Mouse (Mus musculus) T-helper 17 cell (primary cell): Measurements from ENCODE around the gene Ric8b.

Source experiments
- in situ Hi-C, 2 experiments: fragments of 300-600 bp; cut with MboI, MseI; formaldehyde crosslinking; loops; 1 replicate in 1 of 2; 2 replicates in 1 of 2; pipeline ENCODE4 v1.15.1; 2025; ENCODE audit warnings: high pct_unique_total_duplicates in 2 of 2

The Ric8b gene

DNA sequence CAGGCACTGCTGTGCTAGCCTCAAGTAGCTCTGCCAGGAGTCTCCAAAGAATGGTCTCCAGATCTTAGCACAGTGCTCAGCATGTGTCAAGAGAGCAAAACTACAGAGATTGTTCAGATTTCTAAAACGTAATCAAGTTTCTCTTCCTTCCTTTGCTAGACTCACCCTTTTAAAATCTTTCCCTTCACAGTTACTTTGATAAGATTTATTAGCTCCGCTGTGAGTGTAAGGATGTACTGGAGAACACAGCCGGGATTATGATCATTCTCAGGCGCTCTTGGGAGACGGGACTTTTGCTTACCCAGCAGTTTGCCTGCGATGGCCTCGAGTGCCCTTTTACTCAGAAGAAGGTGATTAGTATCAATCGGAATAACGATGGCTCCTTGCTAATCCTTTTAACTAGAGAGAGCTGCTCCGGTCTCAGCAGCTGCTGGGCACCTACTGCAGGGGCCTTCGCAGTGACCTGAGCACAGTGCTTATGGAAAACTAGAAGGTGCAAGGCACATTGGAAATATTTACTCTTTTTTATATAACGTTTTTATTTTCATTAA lies 43.0 kb downstream of the Ric8b start:
- in situ Hi-C loops = no loop called here

DNA sequence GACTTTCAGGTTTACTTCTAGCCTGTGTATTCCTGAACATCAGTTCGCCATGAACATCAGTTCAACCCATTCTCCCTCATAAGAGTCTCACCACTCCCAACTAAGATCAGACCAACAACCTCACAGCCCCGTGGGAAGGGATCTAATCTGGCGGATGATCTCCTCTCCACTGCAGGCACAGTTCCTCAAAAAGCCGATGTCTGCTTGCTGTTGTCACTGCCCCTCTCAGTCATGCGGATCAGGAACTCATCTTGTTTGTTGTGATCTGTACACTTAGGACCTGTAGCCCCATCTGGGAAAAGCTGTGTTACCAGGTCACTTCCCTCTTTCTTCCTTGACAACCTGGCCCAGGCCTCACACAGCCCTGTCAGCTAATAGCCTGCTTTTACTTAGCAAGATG lies 45.7 kb downstream of the Ric8b start:
- in situ Hi-C loops = no loop called here

DNA sequence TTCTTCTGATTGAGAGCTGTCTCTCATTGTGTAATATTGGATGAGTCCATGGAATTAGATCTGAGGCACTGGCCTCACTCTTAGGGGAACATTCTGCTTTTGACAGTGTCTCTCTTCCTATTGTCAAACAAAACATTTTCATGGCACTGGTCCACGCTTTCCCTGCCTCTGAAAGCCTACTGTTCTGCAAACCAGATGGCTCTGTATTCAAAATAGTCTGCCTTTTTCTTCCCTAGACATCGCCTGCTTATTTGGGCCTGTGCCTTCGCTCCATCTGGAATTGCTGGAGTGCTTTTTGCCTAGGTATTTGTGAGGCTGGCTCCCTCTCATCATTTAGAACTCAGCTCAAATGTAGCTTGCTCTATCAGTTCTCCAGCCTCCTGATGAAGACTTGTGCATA lies 46.3 kb downstream of the Ric8b start:
- in situ Hi-C loops = no loop called here

DNA sequence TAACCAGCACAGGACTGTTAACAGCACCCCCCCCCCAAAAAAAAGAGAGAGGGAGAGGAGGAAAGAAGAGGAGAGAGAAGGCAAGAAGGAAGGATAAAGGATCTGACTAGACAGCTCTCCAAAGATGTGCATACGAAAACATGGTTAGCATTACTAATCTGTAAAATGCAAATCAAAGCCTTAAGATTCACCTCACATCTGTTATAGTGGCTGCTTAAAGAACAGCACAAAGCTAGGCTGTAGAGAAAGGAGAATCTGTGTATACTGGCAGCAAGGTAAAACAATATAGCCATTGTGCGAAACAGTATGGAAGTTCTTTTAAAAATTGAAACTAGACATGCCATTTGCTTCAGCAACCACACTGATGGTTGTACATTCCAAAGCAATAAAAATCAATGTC lies 49.1 kb downstream of the Ric8b start:
- in situ Hi-C loops = no loop called here

DNA sequence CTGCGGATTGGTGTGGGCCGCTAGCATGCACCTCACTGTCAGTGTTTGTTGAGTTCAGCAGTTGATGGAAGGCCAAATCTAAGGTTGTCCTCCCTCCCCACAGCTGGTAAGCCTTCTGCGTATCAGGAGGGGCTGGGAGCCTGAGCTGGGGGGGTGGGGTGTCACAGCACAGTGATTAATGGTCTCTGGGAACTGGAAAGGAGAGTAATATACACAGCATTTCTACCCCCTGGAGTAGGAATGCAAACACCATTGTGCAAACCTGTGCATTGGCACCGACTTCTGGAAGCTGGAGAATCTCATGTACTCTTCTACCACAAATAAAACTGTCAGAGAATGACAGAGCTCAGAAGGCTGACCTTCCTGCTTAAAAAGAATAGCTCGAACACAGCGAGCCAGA lies 50.2 kb downstream of the Ric8b start:
- in situ Hi-C loops = no loop called here

DNA sequence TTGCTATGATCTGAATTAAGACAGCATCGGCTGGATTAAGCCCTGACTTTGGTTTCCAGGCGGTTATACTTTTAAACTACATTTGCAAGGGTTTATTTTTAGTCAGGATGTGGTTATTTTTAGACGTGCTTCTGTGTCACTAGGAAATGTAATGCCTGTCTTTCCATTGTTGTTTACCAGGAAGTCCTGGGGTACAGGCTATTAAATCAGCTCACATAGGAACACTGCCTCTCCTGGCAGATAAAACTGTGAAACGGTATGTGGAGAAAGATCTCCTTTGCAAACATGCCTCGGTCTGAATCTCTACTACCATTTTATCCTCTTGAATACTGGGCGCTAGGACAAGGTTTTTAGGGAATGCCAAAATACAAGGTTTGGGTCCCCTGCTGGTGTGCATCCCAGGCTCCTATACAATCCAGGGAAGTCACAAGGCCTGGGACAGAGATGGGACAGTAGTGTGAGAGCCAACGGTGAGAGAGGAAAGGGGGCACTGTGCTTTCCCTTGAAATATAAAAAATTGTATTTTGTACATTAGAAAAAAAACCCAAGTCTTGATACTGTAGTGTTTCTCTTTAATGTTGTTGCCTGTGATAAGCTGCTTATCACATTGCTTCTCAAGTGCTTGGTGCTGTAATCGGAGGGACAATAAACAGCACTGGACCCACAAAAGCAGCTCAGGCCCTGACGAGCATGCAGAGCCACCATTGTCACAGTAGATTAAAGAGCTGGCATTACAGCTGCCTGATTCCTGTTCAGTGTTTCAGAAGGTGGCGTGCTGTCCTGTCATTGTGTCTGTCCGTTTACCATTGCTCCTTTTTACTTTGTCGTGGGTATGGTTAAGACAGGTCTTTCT lies 51.7 kb downstream of the Ric8b start:
- in situ Hi-C loops = no loop called here

DNA sequence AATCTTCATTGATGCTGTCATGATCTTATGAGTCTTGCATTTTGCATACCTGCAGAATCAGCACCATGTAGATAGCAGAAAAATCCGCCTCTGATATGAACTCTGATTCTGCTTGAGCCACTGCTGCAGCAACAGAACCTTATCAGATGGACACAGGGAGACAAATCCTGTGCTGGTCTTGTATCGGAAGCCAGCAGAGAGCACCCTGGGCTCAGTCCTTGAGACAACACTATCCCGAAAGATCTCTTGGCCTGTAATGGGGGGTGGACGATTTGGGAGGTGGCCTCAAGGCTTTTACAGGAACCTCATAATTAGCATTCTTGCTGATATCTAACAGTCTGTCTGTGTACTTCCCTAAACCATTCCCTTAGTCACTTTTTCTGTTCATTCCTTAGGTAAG lies 57.8 kb downstream of the Ric8b start:
- in situ Hi-C loops = no loop called here

DNA sequence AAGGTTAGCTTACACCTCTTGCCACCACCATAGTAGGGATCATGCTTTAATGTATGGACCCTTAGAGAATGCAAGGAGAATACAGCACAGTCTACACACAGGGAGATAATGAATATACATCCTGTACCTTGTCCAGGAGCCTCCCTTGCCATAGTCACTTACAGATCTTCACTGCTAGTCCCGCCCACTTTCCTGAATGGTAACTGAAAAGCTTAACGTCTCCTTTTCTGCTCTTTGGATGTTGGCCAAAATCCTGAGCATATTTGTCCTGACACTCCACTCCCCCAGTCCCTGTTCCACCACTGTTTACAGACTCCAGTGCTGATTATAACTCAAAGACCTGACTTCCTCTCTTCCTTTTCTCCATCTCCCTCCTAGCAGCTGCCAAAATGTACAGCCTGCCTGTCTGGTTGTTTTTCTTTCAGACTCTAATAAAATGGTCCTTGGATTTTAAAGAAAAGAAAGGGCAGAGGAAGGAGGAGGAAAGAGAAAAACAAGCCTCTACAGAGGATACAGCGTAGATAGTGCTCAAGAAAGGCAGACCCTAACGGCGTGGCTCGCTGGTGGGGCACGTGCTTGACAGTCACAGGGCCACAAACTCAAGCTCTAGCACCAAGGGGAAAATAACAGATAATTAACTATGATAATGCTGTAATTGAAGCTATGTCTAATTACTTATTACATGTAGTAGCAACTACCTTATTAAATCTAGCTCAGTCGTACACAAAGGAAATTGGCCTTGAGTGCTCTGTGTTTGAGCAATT lies 59.4 kb downstream of the Ric8b start:
- in situ Hi-C loops = no loop called here

DNA sequence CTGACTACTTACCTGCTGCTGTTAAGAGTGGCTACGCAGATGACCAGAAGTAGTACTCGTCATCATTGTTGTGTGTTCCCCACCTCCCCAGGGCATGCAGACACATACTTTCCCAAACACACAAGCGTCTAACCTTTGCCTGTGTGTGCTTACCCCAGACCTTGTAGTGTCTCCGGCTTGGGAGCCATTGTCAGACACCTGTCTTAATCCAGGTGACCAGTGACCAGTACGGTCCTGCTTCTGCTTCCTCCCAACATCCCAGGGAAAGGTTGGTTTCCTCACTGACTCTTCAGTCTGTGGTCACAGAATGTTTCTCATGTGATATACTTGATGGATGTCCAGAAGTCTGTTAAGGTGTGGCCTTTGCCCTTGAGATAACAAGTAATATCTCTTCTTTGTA lies 62.9 kb downstream of the Ric8b start:
- in situ Hi-C loops = no loop called here

DNA sequence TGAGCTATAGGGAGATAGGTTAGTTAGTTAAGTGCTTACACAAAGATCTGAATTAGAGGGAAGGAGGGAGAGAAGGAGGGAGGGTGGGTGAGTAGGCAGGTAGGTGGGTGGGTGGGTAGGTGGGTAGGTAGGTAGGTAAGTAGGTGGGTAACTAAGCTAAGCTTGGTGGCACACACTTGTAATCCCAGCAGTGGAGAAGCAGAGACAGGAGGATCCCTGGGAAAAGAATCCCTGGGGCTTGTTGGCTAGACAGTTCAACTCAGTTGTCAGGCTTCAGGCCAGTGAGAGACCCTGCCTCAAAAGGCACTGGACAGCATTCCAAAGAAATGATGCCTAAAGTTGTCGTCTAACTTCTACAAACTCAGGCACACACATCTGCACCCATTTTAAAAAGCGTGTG lies 64.0 kb downstream of the Ric8b start:
- in situ Hi-C loops = no loop called here

DNA sequence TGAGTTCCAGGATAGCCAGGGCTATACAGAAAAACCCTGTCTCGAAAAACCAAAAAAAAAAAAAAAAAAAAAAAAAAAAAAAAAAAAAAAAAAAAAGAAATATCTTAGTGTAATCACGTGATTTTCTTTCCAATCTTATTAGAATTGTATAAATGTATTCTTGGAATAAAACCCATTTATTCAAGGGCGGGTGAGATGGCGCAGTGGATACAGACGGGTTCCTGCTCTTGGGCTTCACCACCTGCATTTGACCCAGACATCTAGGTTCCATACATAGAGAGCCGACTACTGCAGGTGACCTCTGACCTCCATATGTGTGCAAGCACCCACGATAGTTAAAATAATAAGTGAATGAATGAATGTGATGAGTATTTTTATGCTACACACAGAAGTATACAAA lies 65.3 kb downstream of the Ric8b start:
- in situ Hi-C loops = no loop called here

DNA sequence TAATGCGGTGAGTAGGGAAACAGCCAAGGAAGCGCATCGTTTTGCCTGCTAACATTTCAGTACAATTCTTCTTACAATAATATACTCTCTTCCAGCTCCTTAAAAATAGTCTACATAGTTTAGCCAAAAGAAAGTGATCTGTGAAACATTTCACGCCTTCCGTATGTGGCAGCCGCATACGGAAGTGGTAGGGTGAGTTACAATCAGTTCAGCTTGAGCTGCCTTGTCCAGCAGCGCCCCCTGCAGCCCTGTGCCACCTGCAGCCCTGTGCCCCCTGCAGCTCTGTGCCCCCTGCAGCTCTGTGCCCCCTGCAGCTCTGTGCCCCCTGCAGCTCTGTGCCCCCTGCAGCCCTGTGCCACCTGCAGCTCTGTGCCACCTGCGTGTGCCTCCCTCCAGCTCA lies 68.5 kb downstream of the Ric8b start:
- in situ Hi-C loops = no loop called here

DNA sequence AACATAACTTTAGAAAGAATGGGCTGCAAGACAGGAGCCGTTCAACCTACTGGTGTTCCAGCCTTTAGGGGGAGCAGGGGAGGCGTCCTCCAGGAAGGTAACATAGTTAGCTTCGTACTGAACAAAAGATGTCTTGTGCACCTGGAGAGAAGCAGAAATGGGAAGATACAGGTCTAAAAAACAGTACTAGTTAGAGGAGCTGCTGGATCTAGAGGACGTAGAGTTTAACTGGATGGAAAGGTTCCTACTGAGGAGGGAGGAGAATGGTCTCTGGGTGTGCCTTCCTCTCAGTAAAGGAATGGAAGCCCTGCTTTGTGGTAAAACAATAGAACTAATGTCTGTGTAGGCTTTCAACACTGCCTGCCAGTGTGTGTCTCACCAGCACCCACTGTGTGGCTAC lies 70.2 kb downstream of the Ric8b start:
- in situ Hi-C loops = no loop called here

DNA sequence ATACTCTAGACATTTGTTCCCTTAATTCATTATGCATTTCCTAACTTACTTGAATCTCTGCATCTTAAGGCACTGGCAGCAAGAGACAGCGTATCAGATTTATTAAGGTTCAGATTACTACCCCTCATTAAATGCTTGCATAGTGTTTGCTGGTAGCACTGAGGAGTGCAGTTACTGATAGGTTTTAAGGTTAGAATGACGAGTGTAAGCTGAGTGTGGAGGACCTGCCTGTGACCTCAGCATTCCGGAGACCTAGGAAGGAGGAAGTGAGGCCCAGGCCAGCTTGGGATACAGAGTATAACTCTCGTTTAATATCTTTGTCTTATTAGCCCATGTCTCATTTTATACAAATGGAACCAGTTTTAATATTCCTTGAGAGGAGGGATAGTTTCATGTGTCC lies 71.2 kb downstream of the Ric8b start:
- in situ Hi-C loops = no loop called here

DNA sequence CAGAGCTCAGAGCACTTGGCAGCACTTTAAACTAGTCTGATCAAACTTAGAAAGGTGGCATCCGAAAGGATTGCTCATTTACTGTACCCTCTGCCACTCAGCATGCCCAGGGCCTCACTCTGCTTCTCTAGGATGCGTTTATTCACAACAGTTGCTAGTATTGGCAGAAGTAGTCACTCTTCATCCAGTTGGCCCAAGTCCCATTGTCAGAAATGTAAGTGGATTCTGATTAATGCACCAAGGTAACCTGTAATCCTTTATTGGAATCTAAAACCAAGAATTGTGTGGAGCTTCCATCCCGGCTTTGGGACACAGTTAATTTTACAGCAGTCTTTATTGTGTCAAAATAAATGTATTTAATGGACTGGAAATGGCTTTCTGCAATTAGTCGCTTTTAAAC lies 76.9 kb downstream of the Ric8b start:
- in situ Hi-C loops = no loop called here

DNA sequence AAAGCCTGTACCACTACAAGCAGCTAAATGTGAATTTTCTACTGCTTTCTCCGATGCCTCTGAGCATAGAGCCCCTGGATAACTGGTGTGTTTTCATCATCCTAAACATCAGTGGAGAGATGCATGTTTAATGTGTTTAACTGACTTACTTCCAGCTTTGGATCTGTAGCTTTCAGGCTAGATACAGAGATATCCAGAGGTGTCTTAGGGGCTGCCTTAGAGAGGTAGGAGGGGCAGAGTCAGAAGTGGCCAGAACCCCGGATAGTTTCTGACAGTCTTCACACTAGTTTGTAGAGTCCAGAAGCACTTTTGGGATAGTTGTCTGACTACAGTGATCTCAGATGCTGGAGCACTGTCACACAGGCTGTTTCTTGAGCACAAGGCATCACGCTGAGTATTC lies 77.6 kb downstream of the Ric8b start:
- in situ Hi-C loops = no loop called here

DNA sequence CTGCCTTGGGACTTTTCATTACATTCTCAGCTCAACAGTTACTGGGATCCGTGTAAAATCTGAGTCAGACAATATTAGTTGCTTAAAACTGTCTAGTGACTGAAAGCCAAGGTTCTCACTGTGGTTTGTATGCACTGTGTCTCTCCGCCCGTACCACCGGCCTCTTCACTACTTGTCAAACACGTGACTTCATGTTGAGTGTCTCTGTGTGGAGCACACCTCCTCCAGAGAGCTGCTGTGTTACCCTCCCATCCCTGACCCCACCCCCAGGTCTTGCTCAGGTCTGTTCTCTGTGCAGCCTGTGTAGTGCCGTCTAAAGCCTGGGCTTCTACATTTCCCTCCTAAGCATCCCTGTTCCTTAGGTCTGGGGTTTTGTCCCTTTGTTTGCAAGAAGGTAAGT lies 79.0 kb downstream of the Ric8b start:
- in situ Hi-C loops = no loop called here

DNA sequence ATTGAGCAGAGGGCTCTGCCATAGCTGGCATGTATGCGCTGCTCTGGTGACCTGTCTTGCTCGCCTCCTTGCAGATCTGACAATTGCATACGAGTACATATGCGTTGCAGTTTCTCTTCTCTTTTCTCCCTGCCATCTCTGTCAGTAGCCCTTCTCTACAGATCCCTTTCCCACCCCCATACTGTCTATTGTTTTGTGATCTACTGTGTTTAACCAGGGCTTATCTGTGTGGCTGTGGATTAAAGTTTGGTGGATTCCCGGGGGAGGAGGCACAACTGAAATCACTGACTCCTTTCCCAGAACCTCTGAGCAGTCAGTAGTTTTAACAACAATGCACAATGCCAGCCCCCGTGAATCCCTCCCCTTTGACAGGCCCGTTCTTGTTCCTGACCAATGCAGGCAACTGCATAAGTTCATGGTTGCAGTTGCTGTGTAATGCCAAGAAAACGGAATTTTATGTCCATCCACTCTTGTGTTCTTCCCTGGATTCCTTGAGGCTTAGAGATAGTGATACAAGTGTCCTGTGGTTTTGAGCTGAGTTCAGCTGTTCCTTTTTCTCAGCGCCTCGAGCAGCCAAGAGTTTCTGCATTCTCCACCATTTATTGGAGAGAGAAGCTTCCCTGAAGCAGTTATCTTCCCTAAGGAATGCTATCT lies 80.3 kb downstream of the Ric8b start:
- in situ Hi-C loops = no loop called here

DNA sequence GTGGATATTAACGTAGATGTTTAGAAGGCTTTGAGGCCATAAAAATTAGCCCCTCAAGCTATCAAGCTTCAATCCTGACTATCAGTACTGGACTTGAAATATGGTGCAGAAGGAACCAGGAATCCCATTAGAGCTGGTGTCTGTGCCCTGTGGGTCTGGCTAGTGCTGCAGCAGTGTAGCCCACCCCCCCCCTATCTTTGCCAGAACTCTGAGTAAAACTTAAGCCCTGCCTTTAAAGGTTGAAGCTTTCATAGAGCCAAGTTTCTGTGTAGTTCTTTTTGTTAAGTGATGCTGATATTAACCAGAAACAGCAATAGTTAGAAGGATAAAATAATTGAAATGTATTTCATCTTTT lies 80.8 kb downstream of the Ric8b start:
- in situ Hi-C loops = no loop called here

DNA sequence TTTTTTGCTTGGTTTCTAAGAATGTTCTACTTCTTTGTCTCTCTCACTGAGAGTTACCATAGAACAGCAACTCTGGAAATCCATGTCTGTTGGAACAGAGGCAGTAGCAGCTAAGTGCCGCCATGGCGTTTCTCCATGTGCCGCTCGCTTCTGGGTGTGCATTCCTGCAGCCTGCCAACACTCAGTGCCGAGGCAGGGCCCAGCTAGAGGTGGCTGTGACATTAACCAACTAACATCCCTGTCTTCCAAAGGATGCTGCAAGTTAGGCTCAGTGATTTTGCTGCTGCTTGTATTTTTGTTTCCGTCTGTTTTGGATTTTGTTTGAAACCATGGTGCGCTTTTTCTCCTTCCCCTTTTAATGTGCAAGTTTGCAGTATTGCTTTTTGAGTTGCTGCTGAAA lies 84.5 kb downstream of the Ric8b start:
- in situ Hi-C loops = no loop called here

DNA sequence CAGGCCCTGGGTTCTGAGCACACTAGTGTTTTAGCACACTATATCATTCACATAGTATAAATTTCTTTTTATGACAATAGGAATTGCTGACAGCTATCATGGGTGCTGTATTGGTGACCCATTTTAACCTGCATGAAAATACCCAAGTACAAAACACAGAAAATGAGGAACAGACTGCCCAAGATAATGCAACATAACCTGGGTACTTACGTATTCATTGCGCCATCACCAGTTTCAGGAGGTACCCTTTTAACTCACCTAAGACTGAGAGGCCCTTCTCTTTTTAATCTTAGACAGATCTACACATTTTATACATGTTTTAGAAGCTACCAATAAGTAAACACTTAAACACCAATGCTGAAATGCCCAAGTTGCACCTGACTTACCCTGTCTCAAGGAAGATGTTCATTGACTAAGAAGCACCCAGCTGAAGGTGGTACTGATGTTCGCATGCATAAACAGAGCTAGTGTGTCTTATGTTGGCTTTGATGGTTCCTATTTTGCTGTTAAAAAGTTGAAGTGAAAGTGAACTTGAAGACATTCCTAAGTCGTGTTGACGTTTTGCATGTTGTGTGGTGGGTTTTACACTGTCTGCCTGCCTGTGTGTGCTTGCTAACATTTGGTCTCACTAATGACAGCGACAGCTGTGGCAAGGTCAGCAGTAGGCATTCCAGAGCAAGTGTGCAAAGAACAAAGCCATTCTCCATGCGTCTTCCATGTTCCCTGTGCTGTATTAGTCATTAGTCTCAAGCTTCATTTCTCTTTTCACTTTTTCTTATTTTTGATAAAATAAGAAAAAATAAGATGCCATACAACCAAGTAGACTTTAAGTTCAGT lies 86.0 kb downstream of the Ric8b start:
- in situ Hi-C loops = no loop called here
